Mouse (Mus musculus): ENCODE data around the gene Rxrg. TPM values are rescaled to one million over a fixed set of nuclear protein-coding genes. Genes with fewer than 3 reads are reported as not detected.
A peak's percentile ranks its signal among the peaks of the same experiment; 100 is the strongest.

The Rxrg gene
- 0.16 and 0.24 TPM in 2 replicates for polyA plus RNA-seq (2015; fragmentation: Nextera tagmentation; extraction: Ambion mirVana)

- Histone ChIP-seq H3K4me2 (replicated peaks; ENCODE audit: low read depth) (peak within 1 kb of the TSS; percentile 65), H3K9ac (ENCODE audit: low read depth, low read length) (no peak within 1 kb of the TSS), H3K4me1 (replicated peaks; ENCODE audit: control insufficient read depth, insufficient read depth, low read length) (no peaks in the 10 kb centered on the region), H3K27ac (ENCODE audit: low read depth, low read length) (no peak within 1 kb of the TSS), H3K4me3 (ENCODE audit: low read depth, low read length) (peak within 1 kb of the TSS; percentile 35), H3K36me3 (ENCODE audit: control insufficient read depth, insufficient read depth) (no peaks in the 10 kb centered on the region), H3K27me3 (replicated peaks; ENCODE audit: control insufficient read depth, insufficient read depth, low read length) (peaks cover 9% of the 10 kb centered on the region; the same call in 1 of the 2 replicates), H3K9me3 (ENCODE audit: control insufficient read depth) (no peaks in the 10 kb centered on the region)
- ATAC-seq = no peak
- TF ChIP-seq CTCF (IDR thresholded peaks at IDR 0.05; ENCODE audit: low read depth) = no peak
- 1% methylated on average over 40 of the region's 40 CpGs for WGBS
These were observed at the start of gene Rxrg for GRCm38 (mm10) chr1:167598255-167599081. TSS of gene Rxrg (plus strand) at chr1:167598384.

- no peaks in the 10 kb centered on the region for H3K36me3 ChIP-seq (ENCODE audit: control insufficient read depth, insufficient read depth)
- no peak overlapping the region for H3K4me2 ChIP-seq (replicated peaks; ENCODE audit: low read depth)
- H3K4me3 ChIP-seq (ENCODE audit: low read depth, low read length) = no peak overlapping the region
- no peaks in the 10 kb centered on the region for H3K9me3 ChIP-seq (ENCODE audit: control insufficient read depth)
- WGBS = 48% methylated on average over 6 of the region's 6 CpGs
- H3K27ac ChIP-seq (ENCODE audit: low read depth, low read length) = no peak overlapping the region
- ATAC-seq = no peak
- no peaks in the 10 kb centered on the region for H3K4me1 ChIP-seq (replicated peaks; ENCODE audit: control insufficient read depth, insufficient read depth, low read length)
- no peaks in the 10 kb centered on the region for H3K27me3 ChIP-seq (replicated peaks; ENCODE audit: control insufficient read depth, insufficient read depth, low read length)
- TF ChIP-seq CTCF (IDR thresholded peaks at IDR 0.05; ENCODE audit: low read depth) = no peak
- H3K9ac ChIP-seq (ENCODE audit: low read depth, low read length) = no peak overlapping the region
These were observed 48.9 kb upstream of the Rxrg start for GRCm38 (mm10) chr1:167549324-167549723.

GRCm38 (mm10) chr1:167551601-167552000, 46.6 kb upstream of the Rxrg start:
- no peaks in the 10 kb centered on the region for H3K36me3 ChIP-seq (ENCODE audit: control insufficient read depth, insufficient read depth)
- TF ChIP-seq CTCF (IDR thresholded peaks at IDR 0.05; ENCODE audit: low read depth) = no peak
- no peak overlapping the region for H3K4me3 ChIP-seq (ENCODE audit: low read depth, low read length)
- no peak overlapping the region for H3K4me2 ChIP-seq (replicated peaks; ENCODE audit: low read depth)
- no peak for ATAC-seq
- no peak overlapping the region for H3K9ac ChIP-seq (ENCODE audit: low read depth, low read length)
- no peak overlapping the region for H3K27ac ChIP-seq (ENCODE audit: low read depth, low read length)
- no peaks in the 10 kb centered on the region for H3K9me3 ChIP-seq (ENCODE audit: control insufficient read depth)
- no peaks in the 10 kb centered on the region for H3K4me1 ChIP-seq (replicated peaks; ENCODE audit: control insufficient read depth, insufficient read depth, low read length)
- no peaks in the 10 kb centered on the region for H3K27me3 ChIP-seq (replicated peaks; ENCODE audit: control insufficient read depth, insufficient read depth, low read length)
- 23% methylated on average over 5 of the region's 5 CpGs for WGBS

GRCm38 (mm10) chr1:167553959-167554526, 44.1 kb upstream of the Rxrg start:
- Histone ChIP-seq H3K27ac (ENCODE audit: low read depth, low read length) (no peak overlapping the region), H3K36me3 (ENCODE audit: control insufficient read depth, insufficient read depth) (no peaks in the 10 kb centered on the region), H3K4me1 (replicated peaks; ENCODE audit: control insufficient read depth, insufficient read depth, low read length) (no peaks in the 10 kb centered on the region), H3K9ac (ENCODE audit: low read depth, low read length) (no peak overlapping the region), H3K9me3 (ENCODE audit: control insufficient read depth) (no peaks in the 10 kb centered on the region), H3K4me2 (replicated peaks; ENCODE audit: low read depth) (no peak overlapping the region), H3K4me3 (ENCODE audit: low read depth, low read length) (no peak overlapping the region), H3K27me3 (replicated peaks; ENCODE audit: control insufficient read depth, insufficient read depth, low read length) (no peaks in the 10 kb centered on the region)
- ATAC-seq = no peak
- 61% methylated on average over 6 of the region's 6 CpGs for WGBS
- no peak for TF ChIP-seq CTCF (IDR thresholded peaks at IDR 0.05; ENCODE audit: low read depth)

GRCm38 (mm10) chr1:167566571-167566970, 31.6 kb upstream of the Rxrg start:
- Histone ChIP-seq H3K27me3 (replicated peaks; ENCODE audit: control insufficient read depth, insufficient read depth, low read length) (no peaks in the 10 kb centered on the region), H3K9ac (ENCODE audit: low read depth, low read length) (no peak overlapping the region), H3K4me2 (replicated peaks; ENCODE audit: low read depth) (no peak overlapping the region), H3K4me3 (ENCODE audit: low read depth, low read length) (no peak overlapping the region), H3K4me1 (replicated peaks; ENCODE audit: control insufficient read depth, insufficient read depth, low read length) (no peaks in the 10 kb centered on the region), H3K27ac (ENCODE audit: low read depth, low read length) (no peak overlapping the region), H3K9me3 (ENCODE audit: control insufficient read depth) (no peaks in the 10 kb centered on the region), H3K36me3 (ENCODE audit: control insufficient read depth, insufficient read depth) (no peaks in the 10 kb centered on the region)
- TF ChIP-seq CTCF (IDR thresholded peaks at IDR 0.05; ENCODE audit: low read depth) = no peak
- ATAC-seq = no peak
- WGBS = 79% methylated on average over 2 of the region's 2 CpGs

- Histone ChIP-seq H3K27ac (ENCODE audit: low read depth, low read length) (no peak overlapping the region), H3K27me3 (replicated peaks; ENCODE audit: control insufficient read depth, insufficient read depth, low read length) (no peaks in the 10 kb centered on the region), H3K4me2 (replicated peaks; ENCODE audit: low read depth) (no peak overlapping the region), H3K4me3 (ENCODE audit: low read depth, low read length) (no peak overlapping the region), H3K9ac (ENCODE audit: low read depth, low read length) (no peak overlapping the region), H3K9me3 (ENCODE audit: control insufficient read depth) (no peaks in the 10 kb centered on the region), H3K4me1 (replicated peaks; ENCODE audit: control insufficient read depth, insufficient read depth, low read length) (no peaks in the 10 kb centered on the region), H3K36me3 (ENCODE audit: control insufficient read depth, insufficient read depth) (no peaks in the 10 kb centered on the region)
- ATAC-seq = no peak
- no peak for TF ChIP-seq CTCF (IDR thresholded peaks at IDR 0.05; ENCODE audit: low read depth)
- 83% methylated on average over 3 of the region's 3 CpGs for WGBS
These were observed 19.1 kb upstream of the Rxrg start for GRCm38 (mm10) chr1:167579131-167579530.

Data from intestine, postnatal 0 days (tissue).